Mouse (Mus musculus): ENCODE measurements at regions not wholly inside any gene's neighbourhood (a gene's known extent, or its start where the extent isn't known, plus 50 kb on each side); places are given as distances from the start of the nearest gene placed in this dataset.

DNA sequence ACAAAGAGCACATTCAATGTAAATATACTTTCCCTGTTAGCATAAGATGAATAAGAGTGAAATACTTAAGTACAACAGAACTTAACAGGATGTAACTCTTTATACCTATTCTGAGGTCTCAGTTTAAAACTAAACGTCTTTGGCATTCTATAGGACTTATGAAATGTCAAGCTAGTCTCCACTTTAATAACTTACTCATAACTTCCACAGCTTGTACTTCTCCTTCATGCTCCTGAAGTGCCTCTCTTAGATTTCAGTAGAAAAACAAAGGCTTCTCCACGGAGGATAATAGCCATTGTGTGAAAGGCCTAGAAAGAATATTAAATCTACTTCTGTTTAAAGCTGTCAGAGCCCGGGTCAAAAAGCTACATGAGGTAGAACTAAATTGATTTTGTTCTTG, 117.9 kb upstream of the Kynu start:
- no peak for DNase-seq (ENCODE audit: low spot score)

DNA sequence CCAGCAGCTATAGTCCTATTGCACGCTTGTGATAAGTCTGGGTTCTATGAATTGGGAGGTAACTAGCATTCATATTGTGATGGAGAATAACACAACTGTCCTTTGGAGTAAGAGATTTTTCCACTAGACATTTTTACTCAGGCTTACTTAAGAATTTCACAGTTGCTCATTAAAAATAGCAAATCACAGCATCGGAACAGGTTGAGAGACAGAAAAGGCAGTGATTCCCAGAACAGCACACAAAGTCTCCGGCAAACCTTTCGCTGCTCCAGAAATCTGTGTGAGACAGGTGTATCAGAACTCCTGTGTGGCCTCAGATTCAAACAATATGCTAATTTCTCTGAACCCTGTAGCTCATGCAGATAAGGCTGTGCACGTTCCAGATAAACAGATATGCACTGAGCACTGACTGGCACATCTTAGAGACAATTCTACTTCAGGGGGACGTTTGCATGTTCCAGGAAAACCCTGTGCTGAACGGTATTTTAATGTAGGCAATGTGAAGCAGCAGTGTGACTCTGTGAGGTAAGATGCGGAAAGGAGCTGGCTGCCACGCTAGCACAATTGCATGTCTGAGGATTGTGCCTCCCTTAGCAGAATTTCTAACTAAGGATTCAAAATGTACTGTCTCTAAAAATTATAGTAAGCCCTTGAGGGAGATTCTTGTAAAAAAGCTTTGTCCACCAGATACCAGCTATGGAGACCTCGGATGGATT, 99.8 kb upstream of the Kynu start:
- no peak for DNase-seq (ENCODE audit: low spot score)

DNA sequence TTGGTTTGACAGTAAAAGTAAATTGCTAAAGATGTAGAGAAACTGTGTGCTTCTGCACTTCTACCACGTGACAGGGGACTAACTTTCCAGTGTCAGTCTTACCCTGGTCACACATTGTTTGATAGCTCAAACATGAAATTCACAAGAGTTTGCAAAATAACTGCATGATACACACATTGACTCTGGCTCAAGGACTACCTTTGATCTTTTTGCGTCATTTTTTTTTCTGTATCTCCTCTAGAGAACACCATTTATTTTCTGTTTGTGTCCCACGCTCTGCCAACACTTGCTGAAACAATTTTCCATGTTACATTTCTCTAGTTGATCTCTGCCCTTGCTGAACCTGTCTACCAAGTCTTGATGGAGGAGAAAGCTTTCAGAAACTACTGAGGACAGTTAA, 86.0 kb upstream of the Kynu start:
- no peak for DNase-seq (ENCODE audit: low spot score)

GRCm38 (mm10) chr2:43469893-43470292, 85.2 kb upstream of the Kynu start:
- DNase-seq (ENCODE audit: low spot score) = no peak

GRCm38 (mm10) chr2:43478494-43478893, 76.6 kb upstream of the Kynu start:
- no peak for DNase-seq (ENCODE audit: low spot score)

GRCm38 (mm10) chr2:43479871-43480270, 75.3 kb upstream of the Kynu start:
- DNase-seq (ENCODE audit: low spot score) = no peak
